Mouse (Mus musculus) ES-E14 (cell line): ENCODE measurements around the gene Btbd7. TPM values are rescaled to one million over a fixed set of nuclear protein-coding genes. Genes with fewer than 3 reads are reported as not detected.
A peak's percentile ranks its signal among the peaks of the same experiment; 100 is the strongest.

Experiments
- DNase-seq: peaks from one replicate; pipeline ENCODE4 v3.0.0-alpha.2; 2013; ENCODE audit warnings: low read depth, low spot score
- H3K27ac ChIP-seq: 2 replicates; pipeline ENCODE4 v1.5.1; 2012; ENCODE audit warnings: low read depth, mild to moderate bottlenecking, low read length, moderate library complexity, mixed read lengths; ENCODE audit not compliant: poor library complexity, insufficient read depth, severe bottlenecking
- H3K36me3 ChIP-seq: 2 replicates; pipeline ENCODE4 v1.6.1; 2012; ENCODE audit warnings: mild to moderate bottlenecking, low read length, moderate library complexity, mixed read lengths; ENCODE audit not compliant: control insufficient read depth, poor library complexity, insufficient read depth, severe bottlenecking
- H3K4me1 ChIP-seq, 2 experiments: fragments of 150-350 bp in 1 of 2; sonication (generic) in 1 of 2; 2 replicates each; pipeline ENCODE4 v1.6.1; 2012; ENCODE audit warnings: low read length in 2 of 2, mild to moderate bottlenecking in 1 of 2, mixed read lengths in 1 of 2; ENCODE audit not compliant: control insufficient read depth in 2 of 2, insufficient read depth in 2 of 2, poor library complexity in 1 of 2
- H3K4me3 ChIP-seq, 2 experiments: fragments of 150-350 bp in 1 of 2; sonication (generic) in 1 of 2; 2 replicates each; pipeline ENCODE4 v1.5.1; 2012; ENCODE audit warnings: low read length in 2 of 2, low read depth in 1 of 2, mild to moderate bottlenecking in 1 of 2, mixed read lengths in 1 of 2; ENCODE audit not compliant: insufficient read depth in 1 of 2, poor library complexity in 1 of 2, severe bottlenecking in 1 of 2
- H3K9ac ChIP-seq: 2 replicates; pipeline ENCODE4 v1.6.1; 2012; ENCODE audit warnings: low read depth, mild to moderate bottlenecking, low read length, mixed read lengths; ENCODE audit not compliant: poor library complexity, insufficient read depth, severe bottlenecking
- H3K9me3 ChIP-seq: fragments of 150-350 bp; sonication (generic); 2 replicates; pipeline ENCODE4 v1.6.1; 2012; ENCODE audit warnings: low read depth, mild to moderate bottlenecking, low read length; ENCODE audit not compliant: control insufficient read depth, insufficient read depth
- CHD2 ChIP-seq: IDR thresholded peaks from 2 replicates; pipeline ENCODE4 v1.6.1; 2014; ENCODE audit warnings: mild to moderate bottlenecking, low read depth, low read length, inconsistent platforms
- HCFC1 ChIP-seq: IDR thresholded peaks from 2 replicates; pipeline ENCODE4 v1.6.1; 2012; ENCODE audit warnings: low read length, inconsistent platforms, borderline replicate concordance; ENCODE audit not compliant: insufficient read depth
- MAFK ChIP-seq: IDR thresholded peaks from 2 replicates; pipeline ENCODE4 v1.6.1; 2014; ENCODE audit warnings: mild to moderate bottlenecking, low read depth, low read length, inconsistent platforms; ENCODE audit not compliant: insufficient read depth
- ZC3H11A ChIP-seq: IDR thresholded peaks from 2 replicates; pipeline ENCODE4 v1.6.1; 2012; ENCODE audit warnings: low read depth, mild to moderate bottlenecking, inconsistent platforms, low read length, borderline replicate concordance
- ZNF384 ChIP-seq: IDR thresholded peaks from 2 replicates; pipeline ENCODE4 v1.6.1; 2012; ENCODE audit warnings: low read depth, low read length, inconsistent platforms
- in situ Hi-C, 2 experiments: fragments of 600-800 bp; cut with MboI; formaldehyde crosslinking; loops; one replicate each; pipeline ENCODE4 v1.15.1; 2025; ENCODE audit warnings: low sequenced_read_pairs in 2 of 2, inconsistent platforms in 1 of 2; ENCODE audit not compliant: unreplicated experiment in 2 of 2
- total RNA-seq: library from RNA; depleted of rRNA; stranded (reverse); fragments of 300-350 nt; gene quantifications from 2 replicates; pipeline ENCODE4 v1.2.3, GENCODE M21; 2012

The Btbd7 gene
- total RNA-seq, 1 experiment: 17.6 TPM

DNA sequence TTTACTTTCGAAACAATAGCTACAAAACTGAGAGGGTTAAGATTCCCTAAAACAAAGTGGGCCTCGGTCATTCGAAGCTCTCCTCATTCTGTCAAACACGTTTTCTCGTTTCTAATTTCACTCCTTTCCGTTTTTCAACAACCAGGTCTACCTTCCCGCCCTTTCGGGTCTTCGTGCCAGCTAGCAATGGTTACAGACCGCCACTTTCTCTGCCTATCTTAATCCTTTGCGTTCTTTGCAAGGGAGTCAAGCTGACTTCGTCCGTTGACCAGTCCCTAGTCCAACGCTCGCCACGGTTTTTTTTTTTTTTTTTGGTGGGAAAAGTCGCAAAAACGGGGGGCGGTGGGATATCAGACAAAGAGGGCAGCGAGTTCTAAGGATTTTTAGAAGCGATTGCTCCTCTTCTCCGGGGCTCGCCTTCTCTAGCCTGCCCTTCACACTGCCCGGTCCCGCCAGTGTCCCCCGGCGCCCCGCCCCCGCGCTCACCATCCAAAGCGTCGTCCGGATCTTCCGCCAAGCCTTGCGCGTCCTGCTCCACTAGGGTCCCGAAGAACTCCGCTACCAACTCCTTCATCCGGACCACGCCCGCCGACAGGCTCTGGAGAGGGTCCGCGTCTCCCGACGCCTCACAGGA lies 121.1 kb downstream of the Btbd7 start:
- H3K4me1 ChIP-seq: peaks cover 0 to 4% of the 10 kb centered on the region in 2 experiments; a peak in 2 of 4 replicates
- TF ChIP-seq ZNF384 (peak; percentile 75), MAFK (no peak), HCFC1 (no peak), ZC3H11A (no peak), CHD2 (no peak)
- H3K4me3 ChIP-seq: peak overlapping the region; percentile 79 to 97
- H3K9ac ChIP-seq: peak overlapping the region; percentile 82
- no peaks in the 10 kb centered on the region for H3K9me3 ChIP-seq
- DNase-seq: no peak
- H3K36me3 ChIP-seq: peaks cover 5% of the 10 kb centered on the region; the same call in 1 of the 2 replicates
- in situ Hi-C loops: loop anchor here in 1 of 2 experiments (25.0 kb wide), 1 partner anchor 770 kb away; the partner anchor contains the start of gene Cpsf2
- peak overlapping the region; percentile 72 for H3K27ac ChIP-seq

DNA sequence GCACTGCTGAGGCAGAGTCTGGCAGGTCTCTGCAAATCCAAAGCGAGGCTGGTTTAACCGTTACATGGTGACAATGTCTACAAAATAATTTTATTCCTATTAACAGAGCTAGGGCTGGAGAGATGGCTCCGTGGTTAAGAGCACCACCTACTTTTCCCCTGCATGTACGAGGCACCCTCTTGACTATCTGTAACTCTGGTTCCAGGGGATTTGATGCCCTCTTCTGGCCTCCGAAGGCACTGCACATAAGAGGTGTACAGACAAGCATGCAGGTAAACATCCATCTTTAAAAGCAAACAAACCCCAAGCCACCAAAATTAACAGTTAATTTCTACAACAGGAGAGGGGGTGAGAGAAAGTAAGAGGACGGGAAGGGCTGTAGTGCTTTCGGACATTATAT lies 122.0 kb downstream of the Btbd7 start:
- peak; percentile 77 for DNase-seq
- H3K27ac ChIP-seq: no peak overlapping the region; the same call in 1 of the 2 replicates
- H3K9ac ChIP-seq: peak overlapping the region; percentile 82; the same call in 1 of the 2 replicates
- in situ Hi-C loops: loop anchor here in 1 of 2 experiments (25.0 kb wide), 1 partner anchor 769 kb away; the partner anchor contains the start of gene Cpsf2
- no peaks in the 10 kb centered on the region for H3K9me3 ChIP-seq
- peaks cover 0 to 6% of the 10 kb centered on the region in 2 experiments; a peak in 2 of 4 replicates for H3K4me1 ChIP-seq
- peak overlapping the region; percentile 79 to 97 for H3K4me3 ChIP-seq
- 0 out of 2 replicates have a peak, but pooled peaks cover 3% of the 10 kb centered on the region for H3K36me3 ChIP-seq
- TF ChIP-seq HCFC1 (peak; percentile 41; the same call in 1 of the 2 replicates), ZNF384 (no peak), MAFK (no peak), CHD2 (no peak), ZC3H11A (no peak)

DNA sequence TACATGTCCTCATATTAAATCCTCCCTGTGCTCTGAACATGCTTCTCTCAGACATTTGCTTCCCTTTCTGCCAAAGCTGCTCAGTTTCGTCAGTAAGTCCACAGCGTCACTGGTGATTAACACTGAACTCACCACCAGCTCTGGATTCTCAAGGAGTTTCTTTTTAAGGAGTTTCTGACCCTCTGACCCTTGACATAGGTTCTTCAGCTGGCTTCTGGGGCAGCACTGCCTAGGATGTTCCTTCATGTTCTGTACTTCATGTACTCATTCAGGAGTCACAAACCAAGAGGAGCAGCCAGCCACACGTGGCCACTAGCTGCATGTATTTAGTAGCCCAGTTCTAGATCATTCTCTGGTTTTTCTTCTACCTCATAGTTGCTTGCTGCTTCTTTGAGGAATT lies 130.0 kb downstream of the Btbd7 start:
- DNase-seq: no peak
- H3K9me3 ChIP-seq: no peaks in the 10 kb centered on the region
- H3K36me3 ChIP-seq: peaks cover 3% of the 10 kb centered on the region; the same call in 1 of the 2 replicates
- no peak overlapping the region for H3K4me3 ChIP-seq
- H3K27ac ChIP-seq: no peak overlapping the region
- TF ChIP-seq HCFC1 (no peak), ZNF384 (no peak), CHD2 (no peak), ZC3H11A (no peak), MAFK (no peak)
- in situ Hi-C loops: loop anchor here in 1 of 2 experiments (25.0 kb wide), 1 partner anchor 236 kb away; no protein-coding TSS in a partner anchor
- no peak overlapping the region for H3K9ac ChIP-seq
- peaks cover 0 to 2% of the 10 kb centered on the region in 2 experiments; a peak in 2 of 4 replicates for H3K4me1 ChIP-seq

DNA sequence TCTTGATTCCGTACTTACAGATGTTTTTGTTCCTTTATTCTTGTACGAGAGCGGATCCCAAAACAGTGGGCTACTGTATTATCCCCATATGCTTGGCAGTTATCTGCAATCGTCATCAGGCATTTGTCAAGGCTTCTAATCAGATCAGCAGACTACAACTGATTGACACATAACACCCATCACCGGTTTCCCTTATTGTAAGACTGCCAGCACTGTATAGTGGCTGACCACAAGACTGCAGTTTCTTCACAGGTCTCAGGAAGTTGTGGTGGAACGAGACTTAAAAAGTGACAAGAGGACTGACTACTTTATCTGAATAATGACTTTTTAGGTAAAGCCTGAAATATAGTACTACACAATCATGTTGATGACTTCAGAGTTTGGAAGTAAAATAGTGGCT lies 133.4 kb downstream of the Btbd7 start:
- in situ Hi-C loops: loop anchor here in 1 of 2 experiments (25.0 kb wide), 1 partner anchor 233 kb away; no protein-coding TSS in a partner anchor
- H3K27ac ChIP-seq: no peak overlapping the region
- no peak for DNase-seq
- peak overlapping the region; percentile 76 to 96 for H3K4me3 ChIP-seq
- TF ChIP-seq ZC3H11A: no peak
- peaks cover 3% of the 10 kb centered on the region for H3K36me3 ChIP-seq
- no peaks in the 10 kb centered on the region for H3K9me3 ChIP-seq
- no peaks in the 10 kb centered on the region; a peak in 1 of 4 replicates for H3K4me1 ChIP-seq
- no peak overlapping the region; the same call in 1 of the 2 replicates for H3K9ac ChIP-seq
